9 mouse cellular contexts compared by ENCODE assay signal in genomic region chr11:94596311-94596852, GRCm38 (mm10). TPM values are rescaled to one million over a fixed set of nuclear protein-coding genes. Genes with fewer than 3 reads are reported as not detected.
A peak's percentile ranks its signal among the peaks of the same experiment; 100 is the strongest.
DNase-seq lines count a peak whose midpoint lies in the region; ATAC-seq lines count a peak whose summit lies in the region.
"Had no signal": no experiment of that assay in that cellular context is flagged by ENCODE, and none has a peak within 500 bp of the region (broad histone marks: within the 10 kb centered on the region; RNA-seq: fewer than 3 reads in every experiment).

No protein-coding gene starts in this region.

- no peaks in the 10 kb centered on the region for H3K27me3 ChIP-seq in heart, embryonic 11.5 days (ENCODE audit: control insufficient read depth, insufficient read depth, low read length)

- no peak overlapping the region for H3K4me3 ChIP-seq in heart, embryonic 11.5 days (ENCODE audit: low read depth, low read length)
- H3K4me3 ChIP-seq: midbrain, embryonic 15.5 days had no signal

- H3K9ac ChIP-seq in heart, embryonic 11.5 days (ENCODE audit: low read depth, low read length): no peak overlapping the region
- H3K9ac ChIP-seq: midbrain, embryonic 15.5 days had no signal

- no peak overlapping the region for H3K27ac ChIP-seq in heart, embryonic 11.5 days (ENCODE audit: low read depth, low read length)
- H3K27ac ChIP-seq: midbrain, embryonic 15.5 days had no signal

- H3K4me1 ChIP-seq in heart, embryonic 11.5 days (ENCODE audit: control insufficient read depth, insufficient read depth, low read length): peaks cover 9% of the 10 kb centered on the region; the same call in 1 of the 2 replicates

- no peaks in the 10 kb centered on the region for H3K9me3 ChIP-seq in heart, embryonic 11.5 days (replicated peaks; ENCODE audit: control insufficient read depth, low read length)
- H3K9me3 ChIP-seq: midbrain, embryonic 15.5 days had no signal

- no peak overlapping the region for H3K4me2 ChIP-seq in heart, embryonic 11.5 days
- H3K4me2 ChIP-seq: midbrain, embryonic 15.5 days had no signal

- ATAC-seq in neutrophil, adult 5-6 weeks (ENCODE audit: extremely low read depth, insufficient number of reproducible peaks, low FRiP score, poor library complexity, severe bottlenecking): peak; percentile 48; the same call in 1 of the 2 replicates
- ATAC-seq in heart, embryonic 11.5 days (replicated peaks; ENCODE audit: insufficient number of reproducible peaks, low FRiP score, low TSS enrichment): no peak
- ATAC-seq: midbrain, embryonic 15.5 days had no signal

- H3K36me3 ChIP-seq in heart, embryonic 11.5 days (ENCODE audit: control insufficient read depth, insufficient read depth, low read length): no peaks in the 10 kb centered on the region
- H3K36me3 ChIP-seq: midbrain, embryonic 15.5 days had no signal

- peak; percentile 34 for DNase-seq in 3T3-L1 (ENCODE audit: low read depth, low spot score)
- peak; percentile 89 to 90 for DNase-seq in B cell, adult 2 months
- peak; percentile 84 for DNase-seq in induced T-regulatory cell, adult 2 months (ENCODE audit: low read depth)
- DNase-seq in retina, postnatal 1 day: no peak
- DNase-seq in layer of hippocampus, postnatal 25 days (ENCODE audit: extremely low spot score in 1 of 2, low spot score in 1 of 2): no peak
- DNase-seq: right cerebral cortex, postnatal 25 days had no signal

- 68% methylated on average over 7 of the region's 7 CpGs for WGBS in heart, embryonic 11.5 days (ENCODE audit: insufficient replicate concordance)

RNA-seq across cellular contexts. Expression of gene Acsf2, which starts 5.3 kb away (rescaled TPM):
- total RNA-seq in neutrophil, adult 5-6 weeks (2017): 19.8 and 22.8 TPM in 2 replicates
- 4.3 and 4.7 TPM in 2 replicates for polyA plus RNA-seq in heart, embryonic 11.5 days (2014; fragmentation: Nextera tagmentation; extraction: Ambion mirVana)
- total RNA-seq in layer of hippocampus, postnatal 25 days (2021): 10 to 100 TPM; 15.3 to 20.4 TPM

RNA-seq across cellular contexts. Expression of gene Chad, which starts 31.5 kb away (rescaled TPM):
- total RNA-seq in neutrophil, adult 5-6 weeks (2017): 0.23 and 0.25 TPM in 2 replicates
- polyA plus RNA-seq in heart, embryonic 11.5 days (2014; fragmentation: Nextera tagmentation; extraction: Ambion mirVana): 0.21 TPM in 1 of 2 replicates, not detected in the other
- under 1 TPM; 0.62 to 0.70 TPM for total RNA-seq in layer of hippocampus, postnatal 25 days (2021)

RNA-seq across cellular contexts. Expression of gene Lrrc59, which starts 33.2 kb away (rescaled TPM):
- 37.4 and 38.2 TPM in 2 replicates for total RNA-seq in neutrophil, adult 5-6 weeks (2017)
- 137 and 170 TPM in 2 replicates for polyA plus RNA-seq in heart, embryonic 11.5 days (2014; fragmentation: Nextera tagmentation; extraction: Ambion mirVana)
- 10 to 100 TPM; 71.6 to 79.1 TPM for total RNA-seq in layer of hippocampus, postnatal 25 days (2021)

RNA-seq across cellular contexts. Expression of gene Rsad1, which starts 47.3 kb away (rescaled TPM):
- 2.3 and 3.3 TPM in 2 replicates for total RNA-seq in neutrophil, adult 5-6 weeks (2017)
- 2.6 and 4.6 TPM in 2 replicates for polyA plus RNA-seq in heart, embryonic 11.5 days (2014; fragmentation: Nextera tagmentation; extraction: Ambion mirVana)
- total RNA-seq in layer of hippocampus, postnatal 25 days (2021): 10 to 100 TPM; 10.3 to 10.8 TPM

RNA-seq across cellular contexts. Expression of gene Mrpl27, which starts 57.2 kb away (rescaled TPM):
- total RNA-seq in neutrophil, adult 5-6 weeks (2017): 8.6 and 13.8 TPM in 2 replicates
- polyA plus RNA-seq in heart, embryonic 11.5 days (2014; fragmentation: Nextera tagmentation; extraction: Ambion mirVana): 128 and 136 TPM in 2 replicates
- total RNA-seq in layer of hippocampus, postnatal 25 days (2021): 10 to 100 TPM; 72.9 to 80.1 TPM

Comparison
In these comparisons a context has a peak if more than half of its experiments do, and no peak if none do; other contexts are left out.
1. DNase-seq: peak in 3T3-L1 (single experiment), B cell, adult 2 months (2 of 2) and induced T-regulatory cell, adult 2 months (single experiment); none in retina, postnatal 1 day (single experiment) and layer of hippocampus, postnatal 25 days (0 of 2).